Mouse (Mus musculus) intestine, embryonic 14.5 days (tissue): ENCODE measurements around the gene Alkbh4. TPM values are rescaled to one million over a fixed set of nuclear protein-coding genes. Genes with fewer than 3 reads are reported as not detected.
"Not testable (repeated sequence)": the region's sequence is repeated elsewhere in the genome, so short reads cannot be mapped to it uniquely, and the experiment has no call there.

Source experiments
- ATAC-seq: fragments of 200-750 bp; cut with Nextera tagmentation; replicated peaks from 2 replicates; pipeline ENCODE4 v1.8.0; 2017; ENCODE audit warnings: low read depth, moderate number of reproducible peaks, moderate TSS enrichment, moderate library complexity; ENCODE audit not compliant: low FRiP score, low TSS enrichment
- DNase-seq: peaks from one replicate; pipeline ENCODE4 v3.0.0-alpha.2; 2018; ENCODE audit warnings: low spot score
- H3K27ac ChIP-seq: fragments of 300-500 bp; sonication (generic); 2 replicates; pipeline ENCODE4 v1.5.1; 2014; ENCODE audit warnings: low read depth, mild to moderate bottlenecking, control low read depth
- H3K27me3 ChIP-seq: fragments of 300-500 bp; sonication (generic); replicated peaks from 2 replicates; pipeline ENCODE4 v1.6.1; 2014; ENCODE audit warnings: low read length, control low read depth; ENCODE audit not compliant: control insufficient read depth, insufficient read depth
- H3K36me3 ChIP-seq: fragments of 300-500 bp; sonication (generic); 2 replicates; pipeline ENCODE4 v1.6.1; 2014; ENCODE audit warnings: low read length, control low read depth; ENCODE audit not compliant: control insufficient read depth, insufficient read depth
- H3K4me1 ChIP-seq: fragments of 300-500 bp; sonication (generic); replicated peaks from 2 replicates; pipeline ENCODE4 v1.6.1; 2014; ENCODE audit warnings: low read length, control low read depth, mixed read lengths; ENCODE audit not compliant: control insufficient read depth, insufficient read depth
- H3K4me2 ChIP-seq: fragments of 300-500 bp; sonication (generic); 2 replicates; pipeline ENCODE4 v1.6.1; 2014; ENCODE audit warnings: low read length
- H3K4me3 ChIP-seq: fragments of 300-500 bp; sonication (generic); 2 replicates; pipeline ENCODE4 v1.5.1; 2014; ENCODE audit warnings: low read depth, low read length, control low read depth, mixed read lengths
- H3K9ac ChIP-seq: fragments of 300-500 bp; sonication (generic); 2 replicates; pipeline ENCODE4 v1.6.1; 2014; ENCODE audit warnings: mild to moderate bottlenecking, low read length
- H3K9me3 ChIP-seq: fragments of 300-500 bp; sonication (generic); 2 replicates; pipeline ENCODE4 v1.6.1; 2016; ENCODE audit warnings: low read length, control low read depth; ENCODE audit not compliant: control insufficient read depth
- WGBS: fragments of 180-500 bp; shearing (Covaris S2); extraction: QIAGEN DNeasy Blood & Tissue Kit; methylation state at CpG from one replicate; pipeline ENCODE4 v1.1.7; 2014; 5-methylcytosine and 5-hydroxymethylcytosine counted together
- polyA plus RNA-seq: library from polyadenylated mRNA; unstranded; fragments of >200 nt; fragmentation: Nextera tagmentation; extraction: Ambion mirVana; gene quantifications from 2 replicates; pipeline ENCODE4 v1.2.1, GENCODE M21; 2014

The Alkbh4 gene
- polyA plus RNA-seq, 1 experiment from 2014 or later, result 13.4 TPM

- Histone ChIP-seq H3K4me1 (peaks cover 6% of the 10 kb centered on the region), H3K36me3 (no peaks in the 10 kb centered on the region), H3K9me3 (peaks cover 4% of the 10 kb centered on the region; the same call in 1 of the 2 replicates), H3K27ac (no peak overlapping the region), H3K4me2 (peak overlapping the region; percentile 50), H3K4me3 (peak overlapping the region; percentile 25), H3K27me3 (no peaks in the 10 kb centered on the region), H3K9ac (0 out of 2 replicates have a peak overlapping the region, but pooled peaks have one; percentile 16)
- 9% methylated on average over 41 of the region's 41 CpGs for WGBS
- ATAC-seq, result peak; percentile 88
- DNase-seq, result peak; percentile 85
Measured at GRCm38 (mm10) chr5:136102099-136102820, 33.7 kb upstream of the Alkbh4 start.

DNA sequence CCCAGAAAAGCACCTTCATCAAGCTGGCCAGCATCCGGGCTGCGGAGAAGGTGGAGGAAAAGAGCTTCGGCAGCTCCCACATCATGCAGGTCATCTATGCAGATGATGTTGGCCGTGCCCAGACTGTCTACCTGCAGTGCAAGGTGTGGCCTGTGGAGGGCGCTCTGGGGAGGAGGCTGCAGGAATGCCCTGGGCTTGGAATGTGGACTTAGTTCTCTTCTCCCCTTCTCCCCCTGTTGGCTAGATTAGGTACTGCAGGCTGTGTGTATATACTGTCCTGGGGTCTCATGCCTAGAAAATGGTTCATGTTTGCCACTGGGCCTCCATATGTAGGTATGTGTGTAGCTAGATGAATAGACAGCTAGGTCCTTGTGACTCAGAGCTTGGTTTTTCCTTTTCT, 31.4 kb upstream of the Alkbh4 start:
- Histone ChIP-seq H3K27ac (no peak overlapping the region), H3K9me3 (peaks cover 4% of the 10 kb centered on the region; the same call in 1 of the 2 replicates), H3K4me1 (peaks cover 6% of the 10 kb centered on the region), H3K9ac (no peak overlapping the region), H3K4me2 (no peak overlapping the region), H3K36me3 (no peaks in the 10 kb centered on the region), H3K27me3 (no peaks in the 10 kb centered on the region), H3K4me3 (no peak overlapping the region)
- DNase-seq (no peak), ATAC-seq (no peak)
- WGBS, result 78% methylated on average over 5 of the region's 5 CpGs

DNA sequence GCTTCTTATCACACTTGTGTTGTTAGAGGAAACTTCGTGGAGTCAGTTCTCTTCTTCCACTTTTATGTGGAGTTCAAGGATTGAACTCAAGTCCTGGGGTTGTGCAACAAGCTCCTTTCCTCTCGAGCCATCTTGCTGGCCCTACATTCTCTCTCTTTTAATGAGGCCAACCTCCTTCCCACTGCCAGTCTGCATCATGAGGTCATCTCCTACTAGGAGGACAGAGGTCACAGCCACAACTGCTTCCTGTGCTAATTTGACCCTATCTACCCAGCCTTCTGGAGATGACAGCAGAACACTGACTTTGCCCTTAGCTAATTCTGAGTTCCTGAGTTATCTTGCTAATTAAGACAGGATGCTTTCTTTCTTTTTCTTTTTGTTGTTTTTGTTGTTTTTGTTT, 27.5 kb upstream of the Alkbh4 start:
- H3K9me3 ChIP-seq, result peaks cover 4% of the 10 kb centered on the region; the same call in 1 of the 2 replicates
- ATAC-seq (no peak), DNase-seq (no peak)
- 64% methylated on average over 2 of the region's 2 CpGs for WGBS
- no peak overlapping the region for H3K4me2 ChIP-seq
- no peaks in the 10 kb centered on the region for H3K27me3 ChIP-seq
- H3K36me3 ChIP-seq, result no peaks in the 10 kb centered on the region
- H3K4me3 ChIP-seq, result no peak overlapping the region
- no peak overlapping the region for H3K27ac ChIP-seq
- no peak overlapping the region for H3K9ac ChIP-seq
- no peaks in the 10 kb centered on the region for H3K4me1 ChIP-seq

DNA sequence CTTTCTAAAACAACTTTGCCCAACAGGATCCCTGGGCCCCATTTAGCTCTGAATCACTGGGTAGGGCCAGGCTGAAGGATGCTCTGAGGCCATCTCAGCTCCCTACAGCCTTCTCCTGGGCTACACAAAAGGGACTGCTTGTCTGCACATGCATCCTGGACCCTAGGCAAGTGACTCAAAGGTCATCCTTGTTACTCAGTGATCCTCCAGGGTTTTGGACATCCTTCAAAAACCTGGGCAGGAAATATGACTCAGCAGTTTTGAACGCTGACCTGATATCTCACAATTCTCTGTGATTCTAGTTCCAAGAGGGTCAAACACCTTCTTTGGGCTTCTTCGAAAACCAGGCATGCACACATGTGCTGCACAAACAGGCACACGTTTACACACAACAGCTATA, 26.9 kb upstream of the Alkbh4 start:
- no peak overlapping the region for H3K4me2 ChIP-seq
- H3K4me3 ChIP-seq, result no peak overlapping the region
- 69% methylated on average over 3 of the region's 3 CpGs for WGBS
- H3K27ac ChIP-seq, result no peak overlapping the region
- no peaks in the 10 kb centered on the region for H3K27me3 ChIP-seq
- H3K9me3 ChIP-seq, result peaks cover 4% of the 10 kb centered on the region; the same call in 1 of the 2 replicates
- H3K9ac ChIP-seq, result no peak overlapping the region
- H3K36me3 ChIP-seq, result no peaks in the 10 kb centered on the region
- DNase-seq (no peak), ATAC-seq (no peak)
- H3K4me1 ChIP-seq, result no peaks in the 10 kb centered on the region

DNA sequence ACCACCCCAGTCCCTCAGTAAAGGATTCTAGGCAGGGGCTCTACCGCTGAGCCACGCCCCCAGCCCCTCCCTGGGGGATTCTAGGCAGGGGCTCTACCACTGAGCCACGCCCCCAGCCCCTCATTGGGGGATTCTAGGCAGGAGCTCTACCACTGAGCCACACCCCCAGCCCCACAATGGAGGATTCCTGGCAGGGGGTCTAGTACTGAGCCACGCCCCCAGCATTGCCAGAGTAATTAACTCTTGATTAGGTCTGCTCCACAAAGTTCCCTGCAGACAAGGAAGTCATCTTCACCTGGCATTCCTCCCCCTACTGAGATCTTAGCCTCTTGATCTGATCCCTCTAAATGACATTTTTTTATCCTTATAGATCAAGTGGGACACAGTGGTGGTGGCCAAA, 22.4 kb upstream of the Alkbh4 start:
- H3K9me3 ChIP-seq, H3K36me3 ChIP-seq, DNase-seq, H3K27me3 ChIP-seq, H3K4me3 ChIP-seq, H3K9ac ChIP-seq, ATAC-seq, H3K27ac ChIP-seq, H3K4me2 ChIP-seq: not testable (repeated sequence)
- H3K4me1 ChIP-seq, result peaks cover 15% of the 10 kb centered on the region
- 50% methylated on average over 4 of the region's 4 CpGs for WGBS

- peak; percentile 91 for ATAC-seq
Measured at GRCm38 (mm10) chr5:136115891-136116783, 19.8 kb upstream of the Alkbh4 start, which contains the start of gene Polr2j. Gene Polr2j, plus strand, starts transcription at chr5:136116631.

GRCm38 (mm10) chr5:136116784-136117112, 19.2 kb upstream of the Alkbh4 start:
- peak overlapping the region; percentile 80 for H3K9ac ChIP-seq
- H3K4me3 ChIP-seq, result peak overlapping the region; percentile 98
- WGBS, result under 1% methylated on average over 22 of the region's 22 CpGs
- ATAC-seq (peak; percentile 63), DNase-seq (no peak)
- H3K27me3 ChIP-seq, result no peaks in the 10 kb centered on the region
- H3K9me3 ChIP-seq, result no peaks in the 10 kb centered on the region
- H3K36me3 ChIP-seq, result peaks cover 22% of the 10 kb centered on the region
- peak overlapping the region; percentile 97 for H3K4me2 ChIP-seq
- 0 out of 2 replicates have a peak overlapping the region, but pooled peaks have one; percentile 36 for H3K27ac ChIP-seq
- peaks cover 15% of the 10 kb centered on the region for H3K4me1 ChIP-seq

More at GRCm38 (mm10) chr5:136115891-136116783, 19.8 kb upstream of the Alkbh4 start, which contains the start of gene Polr2j:
- Histone ChIP-seq H3K36me3 (peaks cover 18% of the 10 kb centered on the region), H3K27me3 (no peaks in the 10 kb centered on the region), H3K9ac (peak within 1 kb of the TSS; percentile 80), H3K9me3 (no peaks in the 10 kb centered on the region), H3K4me2 (peak within 1 kb of the TSS; percentile 97), H3K4me3 (peak within 1 kb of the TSS; percentile 98), H3K27ac (0 out of 2 replicates have a peak within 1 kb of the TSS, but pooled peaks have one; percentile 36), H3K4me1 (peaks cover 15% of the 10 kb centered on the region)
- DNase-seq, result peak; percentile 99
- WGBS, result 2% methylated on average over 42 of the region's 42 CpGs

DNA sequence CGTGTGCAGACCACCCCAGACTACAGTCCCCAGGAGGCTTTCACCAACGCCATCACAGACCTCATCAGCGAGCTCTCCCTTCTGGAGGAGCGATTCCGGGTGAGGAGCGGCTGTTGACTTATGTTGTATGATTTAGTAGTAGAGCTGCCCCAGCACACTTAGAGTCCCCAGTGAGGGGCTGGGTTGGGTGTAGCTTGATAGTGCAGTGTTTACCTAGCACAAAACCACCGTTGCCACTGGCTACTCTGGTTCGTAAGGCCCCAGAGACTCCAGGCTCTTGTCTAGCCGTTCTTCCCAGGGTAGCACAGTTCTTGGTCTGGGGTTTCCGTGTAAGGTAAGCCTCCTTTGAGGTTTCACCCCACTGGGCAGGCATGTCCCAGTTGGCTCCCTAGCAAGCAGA, 13.8 kb upstream of the Alkbh4 start:
- 80% methylated on average over 10 of the region's 10 CpGs for WGBS
- H3K4me2 ChIP-seq, result no peak overlapping the region
- H3K9me3 ChIP-seq, result no peaks in the 10 kb centered on the region
- H3K36me3 ChIP-seq, result peaks cover 66% of the 10 kb centered on the region
- H3K4me1 ChIP-seq, result peaks cover 7% of the 10 kb centered on the region
- H3K27ac ChIP-seq, result no peak overlapping the region
- no peak overlapping the region for H3K4me3 ChIP-seq
- DNase-seq (no peak), ATAC-seq (no peak)
- no peak overlapping the region for H3K9ac ChIP-seq
- H3K27me3 ChIP-seq, result no peaks in the 10 kb centered on the region
